Mouse (Mus musculus) heart, adult 2 months (tissue): ENCODE measurements at regions not wholly inside any gene's neighbourhood (a gene's known extent, or its start where the extent isn't known, plus 50 kb on each side); places are given as distances from the start of the nearest gene placed in this dataset.

Source experiments
- CTCF ChIP-seq: fragments of 200-600 bp; IDR thresholded peaks from 2 replicates; pipeline ENCODE4 v1.8.1; 2022; ENCODE audit warnings: antibody characterized with exemption, mild to moderate bottlenecking, moderate library complexity
- POLR2A ChIP-seq: fragments of 200-500 bp; IDR thresholded peaks from 2 replicates; pipeline ENCODE4 v1.6.1; 2011; ENCODE audit warnings: mild to moderate bottlenecking, low read depth, low read length, control low read depth; ENCODE audit not compliant: insufficient read depth

DNA sequence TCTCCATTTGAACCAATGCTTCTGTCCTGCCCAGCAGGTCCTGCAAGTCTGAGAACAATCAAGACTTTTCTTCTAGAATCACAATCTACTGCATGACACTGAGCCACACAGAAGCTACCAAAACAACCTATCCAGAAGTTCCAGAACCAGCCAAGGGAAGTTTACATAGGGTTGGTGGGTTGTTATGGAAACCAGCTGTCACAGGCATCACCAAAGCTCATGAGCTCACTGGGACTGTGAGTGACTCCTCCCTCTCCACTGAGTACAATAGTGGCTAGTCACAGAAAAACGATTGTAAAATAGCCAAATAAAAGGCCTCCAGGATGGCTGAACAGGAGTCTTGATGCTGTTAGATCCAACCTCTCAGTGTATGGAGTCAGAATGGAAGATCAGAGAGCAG is 115.6 kb upstream of the D7Ertd443e start:
- TF ChIP-seq POLR2A (no peak), CTCF (no peak)
